Mouse (Mus musculus): ENCODE measurements around the gene Unc80.

Gene Unc80

GRCm38 (mm10) chr1:66712859-66713258 lies 244.7 kb downstream of the Unc80 start:
- DNase-seq (ENCODE audit: low read depth, low spot score), result no peak
- Histone ChIP-seq H3K27me3 (ENCODE audit: control insufficient read depth, insufficient read depth, low read length, poor library complexity, severe bottlenecking) (no peaks in the 10 kb centered on the region), H3K36me3 (ENCODE audit: control insufficient read depth, insufficient read depth, low read length, poor library complexity, severe bottlenecking) (peaks cover 14% of the 10 kb centered on the region)

- no peak for DNase-seq (ENCODE audit: low read depth, low spot score)
- H3K36me3 ChIP-seq (ENCODE audit: control insufficient read depth, insufficient read depth, low read length, poor library complexity, severe bottlenecking), result peaks cover 7% of the 10 kb centered on the region; the same call in 1 of the 2 replicates
- H3K27me3 ChIP-seq (ENCODE audit: control insufficient read depth, insufficient read depth, low read length, poor library complexity, severe bottlenecking), result no peaks in the 10 kb centered on the region
Measured at GRCm38 (mm10) chr1:66730581-66730980, 262.4 kb downstream of the Unc80 start.

Measured in splenic B cell, adult 2 months (primary cell).